Mouse (Mus musculus) cerebellum, postnatal 4 days (tissue): ENCODE measurements around the gene Gm7970.
"Not testable (repeated sequence)": the region's sequence is repeated elsewhere in the genome, so short reads cannot be mapped to it uniquely, and the experiment has no call there.

Experiments used
- DNase-seq, 2 experiments: peaks; one replicate each; pipeline ENCODE4 v3.0.0; 2022; ENCODE audit warnings: low spot score in 2 of 2, mixed read lengths in 1 of 2

Gene Gm7970

GRCm38 (mm10) chr14:41555483-41555882, at the start of gene Gm7970:
Gene Gm7970, minus strand, starts transcription at chr14:41555583.
- DNase-seq, result not testable (repeated sequence)

GRCm38 (mm10) chr14:41600935-41601334, 45.6 kb upstream of the Gm7970 start:
- not testable (repeated sequence) for DNase-seq

GRCm38 (mm10) chr14:41586346-41586745, 31.0 kb upstream of the Gm7970 start:
- not testable (repeated sequence) for DNase-seq

GRCm38 (mm10) chr14:41572911-41573310, 17.5 kb upstream of the Gm7970 start, which contains the start of gene 1700049E17Rik2:
Gene 1700049E17Rik2, plus strand, starts transcription at chr14:41573211.
- not testable (repeated sequence) for DNase-seq

GRCm38 (mm10) chr14:41524695-41525094, 30.7 kb downstream of the Gm7970 start:
- DNase-seq, result not testable (repeated sequence)

- not testable (repeated sequence) for DNase-seq
Measured at GRCm38 (mm10) chr14:41520683-41521082, 34.7 kb downstream of the Gm7970 start.
